Mouse (Mus musculus) CD4-positive helper T cell, adult 2 months (primary cell): ENCODE measurements around the gene A2m.

ENCODE experiments used
- DNase-seq: peaks from one replicate; pipeline ENCODE4 v3.0.0-alpha.2; 2012; ENCODE audit warnings: low read depth, missing footprints, low spot score

A2m gene

DNA sequence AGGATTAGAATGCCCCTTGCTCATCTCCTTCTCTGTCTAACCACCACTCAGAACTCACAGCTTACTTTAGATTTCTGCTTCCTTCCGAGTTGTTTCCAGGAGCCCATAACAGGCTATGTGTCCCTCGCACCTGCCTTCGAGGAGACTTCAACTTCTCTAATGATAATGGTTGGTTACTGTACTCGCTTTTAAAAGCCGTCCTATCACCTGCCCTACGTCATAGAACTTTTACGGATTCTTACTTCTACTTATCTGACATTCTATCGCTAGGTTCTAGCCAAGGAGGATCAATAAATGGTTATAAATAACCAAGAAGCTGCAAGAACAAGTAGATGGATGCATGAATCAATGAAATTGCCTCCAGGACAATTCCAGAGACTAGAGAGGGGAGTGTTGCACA lies at the start of gene A2m:
Gene A2m, plus strand, starts transcription at position 301 of the 400 bp plus-strand sequence.
- no peak for DNase-seq

DNA sequence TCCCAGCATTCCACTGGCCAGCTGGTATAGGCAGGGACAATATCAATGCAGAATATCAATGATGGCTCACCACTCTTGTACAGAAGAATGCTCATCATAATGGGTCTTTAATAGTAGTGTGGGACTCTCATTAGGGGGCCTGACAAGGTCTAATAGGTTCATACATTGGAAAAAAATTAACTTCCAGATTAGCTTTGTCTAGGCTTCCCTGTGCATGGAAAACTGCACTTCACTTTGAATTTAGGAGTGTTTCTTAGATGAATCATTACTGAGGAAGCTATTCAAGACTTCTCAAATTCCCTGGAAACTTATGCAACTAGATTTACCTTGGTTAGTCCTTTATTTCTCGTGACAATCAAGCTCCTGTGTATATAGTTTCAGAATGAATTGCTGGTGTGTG lies 45.0 kb upstream of the A2m start:
- DNase-seq = no peak

DNA sequence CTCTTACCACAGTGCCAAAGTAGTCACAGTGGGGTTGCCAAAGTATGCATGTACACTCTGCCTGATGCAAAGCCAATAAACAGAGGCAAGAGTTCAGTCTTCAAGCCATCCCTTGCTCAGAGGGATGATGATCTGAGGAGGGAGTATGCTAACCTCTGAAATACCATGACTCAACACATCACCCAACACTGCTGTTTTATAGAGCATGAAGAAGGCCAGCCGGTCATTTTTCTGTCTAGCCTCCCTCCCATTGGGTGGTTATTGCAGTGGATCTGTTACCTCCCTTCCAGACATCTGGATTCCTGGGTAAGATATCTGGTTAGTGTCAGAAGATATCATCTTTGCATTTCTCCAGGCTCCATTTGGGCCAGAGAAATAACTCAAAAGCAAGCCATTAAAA lies 34.2 kb upstream of the A2m start:
- DNase-seq = no peak

DNA sequence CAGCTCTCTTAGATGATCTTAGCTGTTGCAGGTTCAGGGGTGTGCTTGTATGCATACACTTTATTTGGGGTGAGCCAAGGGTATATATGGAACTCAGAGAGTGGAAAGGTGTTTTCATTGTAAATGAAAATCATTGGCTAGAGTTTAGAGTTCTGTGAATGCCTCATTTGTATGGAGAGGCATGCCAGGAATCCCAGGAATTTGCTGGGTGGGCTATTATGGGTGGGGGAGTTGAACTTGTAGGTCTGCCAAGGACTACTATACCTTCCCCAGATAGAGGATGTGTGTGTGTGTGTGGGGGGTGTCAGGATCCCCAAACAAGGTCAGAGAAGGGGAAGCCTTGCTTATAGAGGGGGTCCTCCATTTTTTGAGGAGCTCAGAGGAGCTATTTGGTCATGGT lies 27.3 kb upstream of the A2m start:
- no peak for DNase-seq

DNA sequence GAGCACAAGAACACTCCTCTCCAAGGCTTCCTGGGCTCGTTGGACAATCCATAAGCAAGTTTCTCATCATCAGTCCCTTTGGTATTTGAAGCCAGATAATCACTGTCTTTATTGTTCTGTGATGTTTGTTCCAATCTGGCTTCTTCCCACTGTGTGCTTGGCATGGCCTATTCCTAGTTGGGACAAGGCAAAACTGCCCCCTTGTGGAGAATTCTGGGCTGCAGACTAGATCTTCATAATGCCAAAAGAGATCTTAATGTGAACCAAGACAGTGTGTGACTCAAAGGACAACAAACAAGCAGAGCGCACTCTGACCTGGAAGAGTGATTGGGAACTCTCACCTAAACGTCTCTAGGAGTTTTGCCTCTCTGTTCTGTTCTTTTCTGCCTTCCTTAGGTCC lies 23.4 kb upstream of the A2m start:
- DNase-seq = no peak

DNA sequence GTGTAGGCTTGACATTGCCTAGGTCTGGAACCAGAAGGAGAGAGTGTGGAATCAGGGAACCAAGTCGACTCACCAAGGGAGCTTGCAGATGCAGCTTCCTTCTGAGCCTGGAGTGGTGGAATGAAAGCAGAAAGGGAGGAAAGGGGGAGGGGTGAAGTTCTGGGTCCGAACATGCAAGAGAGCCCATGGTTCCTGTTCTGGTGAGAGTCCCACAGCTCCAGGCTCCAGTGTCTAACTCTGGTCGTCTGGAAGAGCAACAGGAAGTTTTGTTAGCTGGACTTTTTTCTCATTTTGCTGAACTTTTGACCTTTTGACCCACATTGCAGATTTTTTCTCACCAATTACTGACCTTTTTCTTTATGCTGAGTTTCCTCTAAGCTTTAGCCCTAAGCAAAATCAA lies 17.7 kb upstream of the A2m start:
- DNase-seq = no peak

DNA sequence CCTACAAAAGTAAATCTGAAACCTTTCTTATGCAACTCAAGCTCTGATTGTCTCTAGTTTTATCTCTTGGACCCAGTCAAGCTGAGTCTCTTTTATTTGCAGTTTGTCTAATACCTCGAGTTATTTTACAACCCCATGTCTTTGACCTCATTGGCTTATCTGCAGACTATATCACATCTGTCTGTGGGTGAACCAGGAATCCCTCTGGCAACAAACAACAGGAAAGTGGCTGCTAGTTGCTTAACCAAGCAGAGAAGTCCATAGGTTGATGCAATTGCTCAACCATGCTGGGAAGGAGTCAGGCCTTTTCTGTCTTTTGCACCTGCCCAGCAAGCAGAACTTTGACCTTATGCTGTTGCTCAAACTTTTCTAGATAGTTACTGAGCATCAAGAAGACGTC lies 12.7 kb upstream of the A2m start:
- DNase-seq = no peak

DNA sequence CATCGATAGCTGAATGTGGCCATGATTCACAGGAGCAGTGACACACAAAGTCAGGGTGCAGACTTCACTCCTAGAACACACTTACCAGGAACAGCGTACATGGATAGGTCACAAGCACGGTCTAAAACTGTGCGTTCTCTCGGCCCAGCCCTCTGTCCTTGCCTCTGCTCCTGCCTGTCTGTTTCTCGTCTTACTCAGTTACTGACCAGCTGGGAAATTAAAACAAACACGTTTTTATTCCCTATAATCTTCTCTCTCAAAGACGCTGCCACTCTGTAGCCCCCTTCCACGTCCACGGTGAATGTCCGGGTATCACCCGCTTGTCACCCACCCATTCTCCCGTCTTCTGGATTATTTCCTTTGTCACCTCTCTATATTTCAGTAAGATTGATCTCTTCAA lies 656 bp upstream of the A2m start:
- no peak for DNase-seq

DNA sequence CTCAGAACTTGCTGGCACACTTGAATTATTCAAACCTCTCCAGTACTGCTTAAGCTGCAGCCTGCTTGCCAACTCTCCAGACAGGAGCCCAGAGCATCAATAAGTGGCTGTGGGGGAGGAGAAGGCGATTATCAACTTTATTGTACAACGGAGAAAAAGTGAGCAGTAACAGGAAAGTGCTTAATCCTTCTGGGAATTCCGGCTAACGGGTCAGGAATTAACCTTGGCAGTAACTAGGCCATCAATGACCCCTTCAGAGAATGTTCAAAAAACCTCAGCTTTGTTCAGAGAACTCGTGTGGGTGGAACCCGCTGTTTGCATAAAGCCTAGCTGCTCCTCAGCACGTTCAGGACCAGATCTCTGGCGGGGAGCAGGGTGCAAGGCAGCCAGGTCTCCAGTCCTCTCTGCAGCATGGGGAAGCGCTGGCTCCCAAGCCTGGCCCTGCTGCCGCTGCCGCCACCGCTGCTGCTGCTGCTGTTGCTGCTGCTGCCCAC lies 749 bp downstream of the A2m start:
- DNase-seq = no peak

DNA sequence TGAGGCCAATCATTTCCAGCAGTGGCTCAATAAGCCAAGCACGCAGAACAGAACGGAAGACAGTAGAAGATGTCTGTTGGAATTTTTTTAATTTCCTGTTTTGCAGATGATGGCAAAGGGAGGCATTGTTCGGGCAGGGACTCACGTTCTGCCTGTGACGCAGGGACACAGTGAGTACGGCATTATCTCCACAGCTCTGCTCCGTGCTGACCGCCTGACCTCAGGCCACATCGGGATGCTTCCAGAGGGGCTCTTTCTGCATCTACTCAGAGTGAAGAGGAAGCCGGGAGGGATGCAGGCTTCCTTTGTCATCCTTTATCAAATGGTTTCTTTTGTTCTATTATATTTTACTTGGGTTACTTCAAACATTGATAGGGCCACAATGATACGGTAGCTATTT lies 13.3 kb downstream of the A2m start:
- no peak for DNase-seq
